Mouse (Mus musculus) forebrain, embryonic 16.5 days (tissue): ENCODE data around the gene Boc. TPM values are rescaled to one million over a fixed set of nuclear protein-coding genes. Genes with fewer than 3 reads are reported as not detected.

ENCODE experiments used
- microRNA-seq: library from miRNA; unstranded; fragments of <30 nt; microRNA quantifications from one replicate; pipeline ENCODE4, GENCODE M21; 2017
- polyA plus RNA-seq: library from polyadenylated mRNA; unstranded; fragments of >200 nt; fragmentation: Nextera tagmentation; extraction: Ambion mirVana; gene quantifications from 2 replicates; pipeline ENCODE4 v1.2.1, GENCODE M21; 2015

Boc gene
- polyA plus RNA-seq, 1 experiment from 2014 or later: 15.2 TPM

Small RNAs within 50 kb of the gene (microRNA-seq; reads per million reads assigned to microRNA genes)
- gene Mir3081: 5.6 reads per million, percentile 23 among the genes with 10 or more reads in this experiment

Other genes starting within 250 kb of the Boc start
- gene Sidt1, start 225.7 kb downstream of the Boc start, polyA plus RNA-seq: 5.3 and 7.1 TPM in 2 replicates
- 19.8 and 25.2 TPM in 2 replicates for gene Spice1, start 211.8 kb downstream of the Boc start, polyA plus RNA-seq
- 1.9 and 2.9 TPM in 2 replicates for gene Cfap44, start 164.1 kb downstream of the Boc start, polyA plus RNA-seq
- gene Nepro, start 165.4 kb upstream of the Boc start, polyA plus RNA-seq: 4.9 and 5.6 TPM in 2 replicates
- 35.9 and 38.5 TPM in 2 replicates for gene Gtpbp8, start 187.5 kb upstream of the Boc start, polyA plus RNA-seq
- 0.48 and 0.52 TPM in 2 replicates for gene Cd200r1, start 206.8 kb upstream of the Boc start, polyA plus RNA-seq